Mouse (Mus musculus) kidney, embryonic 15.5 days (tissue): ENCODE measurements around the gene Gtf3a. TPM values are rescaled to one million over a fixed set of nuclear protein-coding genes. Genes with fewer than 3 reads are reported as not detected.

Source experiments
- ATAC-seq: fragments of 200-750 bp; cut with Nextera tagmentation; replicated peaks from 2 replicates; pipeline ENCODE4 v1.8.0; 2017; ENCODE audit warnings: moderate TSS enrichment; ENCODE audit not compliant: low FRiP score
- H3K27ac ChIP-seq: fragments of 300-500 bp; sonication (generic); 2 replicates; pipeline ENCODE4 v1.5.1; 2015; ENCODE audit warnings: mild to moderate bottlenecking, inconsistent platforms
- H3K27me3 ChIP-seq: fragments of 300-500 bp; sonication (generic); 2 replicates; pipeline ENCODE4 v1.6.1; 2015; ENCODE audit warnings: inconsistent platforms
- H3K36me3 ChIP-seq: fragments of 300-500 bp; sonication (generic); 2 replicates; pipeline ENCODE4 v1.6.1; 2015; ENCODE audit warnings: inconsistent platforms
- H3K4me1 ChIP-seq: fragments of 300-500 bp; sonication (generic); 2 replicates; pipeline ENCODE4 v1.6.1; 2015; ENCODE audit warnings: inconsistent platforms
- H3K4me2 ChIP-seq: fragments of 300-500 bp; sonication (generic); 2 replicates; pipeline ENCODE4 v1.6.1; 2015; ENCODE audit warnings: moderate library complexity, mild to moderate bottlenecking, inconsistent platforms
- H3K4me3 ChIP-seq: fragments of 300-500 bp; sonication (generic); replicated peaks from 2 replicates; pipeline ENCODE4 v1.5.1; 2015; ENCODE audit warnings: mild to moderate bottlenecking, inconsistent platforms
- H3K9ac ChIP-seq: fragments of 300-500 bp; sonication (generic); 2 replicates; pipeline ENCODE4 v1.6.1; 2015; ENCODE audit warnings: mild to moderate bottlenecking, inconsistent platforms
- H3K9me3 ChIP-seq: fragments of 300-500 bp; sonication (generic); replicated peaks from 2 replicates; pipeline ENCODE4 v1.6.1; 2016; ENCODE audit warnings: inconsistent platforms
- WGBS: fragments of 180-500 bp; shearing (Covaris S2); methylation state at CpG from one replicate; pipeline ENCODE4 v1.1.7; 2015; ENCODE audit warnings: mixed read lengths; 5-methylcytosine and 5-hydroxymethylcytosine counted together
- polyA plus RNA-seq: library from polyadenylated mRNA; unstranded; fragments of >200 nt; fragmentation: Nextera tagmentation; extraction: Ambion mirVana; gene quantifications from 2 replicates; pipeline ENCODE4 v1.2.1, GENCODE M21; 2015

Gtf3a gene
- polyA plus RNA-seq, 1 experiment from 2014 or later, result 125 TPM

- Histone ChIP-seq H3K4me1 (no peaks in the 10 kb centered on the region), H3K9ac (no peak overlapping the region), H3K27ac (no peak overlapping the region), H3K9me3 (no peaks in the 10 kb centered on the region), H3K4me2 (no peak overlapping the region), H3K27me3 (no peaks in the 10 kb centered on the region), H3K36me3 (no peaks in the 10 kb centered on the region), H3K4me3 (no peak overlapping the region)
- WGBS, result 57% methylated on average over 6 of the region's 6 CpGs
- no peak for ATAC-seq
These were observed 46.5 kb downstream of the Gtf3a start for GRCm38 (mm10) chr5:146994973-146995372.

- no peaks in the 10 kb centered on the region for H3K27me3 ChIP-seq
- WGBS, result 84% methylated on average over 7 of the region's 7 CpGs
- no peak overlapping the region for H3K27ac ChIP-seq
- no peak overlapping the region for H3K4me3 ChIP-seq
- H3K9ac ChIP-seq, result no peak overlapping the region
- ATAC-seq, result no peak
- H3K4me1 ChIP-seq, result no peaks in the 10 kb centered on the region
- 0 out of 2 replicates have a peak, but pooled peaks cover 2% of the 10 kb centered on the region for H3K9me3 ChIP-seq
- no peaks in the 10 kb centered on the region for H3K36me3 ChIP-seq
- H3K4me2 ChIP-seq, result no peak overlapping the region
These were observed 48.4 kb downstream of the Gtf3a start for GRCm38 (mm10) chr5:146996812-146997211.

- no peak for ATAC-seq
- Histone ChIP-seq H3K27ac (no peak overlapping the region), H3K9ac (no peak overlapping the region), H3K36me3 (no peaks in the 10 kb centered on the region), H3K27me3 (no peaks in the 10 kb centered on the region), H3K9me3 (0 out of 2 replicates have a peak, but pooled peaks cover 2% of the 10 kb centered on the region), H3K4me2 (no peak overlapping the region), H3K4me1 (no peaks in the 10 kb centered on the region), H3K4me3 (no peak overlapping the region)
- WGBS, result 93% methylated on average over 12 of the region's 12 CpGs
These were observed 50.3 kb downstream of the Gtf3a start for GRCm38 (mm10) chr5:146998802-146999201.

GRCm38 (mm10) chr5:147001312-147001711 is 52.9 kb downstream of the Gtf3a start:
- Histone ChIP-seq H3K27me3 (no peaks in the 10 kb centered on the region), H3K36me3 (no peaks in the 10 kb centered on the region), H3K4me3 (no peak overlapping the region), H3K9me3 (0 out of 2 replicates have a peak, but pooled peaks cover 2% of the 10 kb centered on the region), H3K4me2 (no peak overlapping the region), H3K9ac (no peak overlapping the region), H3K27ac (no peak overlapping the region), H3K4me1 (no peaks in the 10 kb centered on the region)
- ATAC-seq, result no peak
- 83% methylated on average over 4 of the region's 4 CpGs for WGBS

- no peaks in the 10 kb centered on the region for H3K4me1 ChIP-seq
- no peak overlapping the region for H3K9ac ChIP-seq
- H3K27me3 ChIP-seq, result no peaks in the 10 kb centered on the region
- 63% methylated on average over 1 of the region's 1 CpGs for WGBS
- no peak overlapping the region for H3K4me3 ChIP-seq
- H3K4me2 ChIP-seq, result no peak overlapping the region
- H3K36me3 ChIP-seq, result no peaks in the 10 kb centered on the region
- ATAC-seq, result no peak
- H3K27ac ChIP-seq, result no peak overlapping the region
- 0 out of 2 replicates have a peak, but pooled peaks cover 2% of the 10 kb centered on the region for H3K9me3 ChIP-seq
These were observed 54.8 kb downstream of the Gtf3a start for GRCm38 (mm10) chr5:147003303-147003702.

Other genes with a start within 250 kb of the Gtf3a start
- 21.2 and 21.7 TPM in 2 replicates for gene Usp12, start 153.7 kb upstream of the Gtf3a start, polyA plus RNA-seq
- 549 and 599 TPM in 2 replicates for gene Rpl21, start 115.8 kb upstream of the Gtf3a start, polyA plus RNA-seq
- gene Rasl11a, start 103.6 kb upstream of the Gtf3a start, polyA plus RNA-seq, result 78.6 and 87.4 TPM in 2 replicates
- 24.8 and 25.0 TPM in 2 replicates for gene Mtif3, start 15.1 kb downstream of the Gtf3a start, polyA plus RNA-seq
- gene Lnx2, start 127.9 kb downstream of the Gtf3a start, polyA plus RNA-seq, result 14.6 and 15.4 TPM in 2 replicates
- 139 and 154 TPM in 2 replicates for gene Polr1d, start 128.4 kb downstream of the Gtf3a start, polyA plus RNA-seq
- not detected in 2 replicates for gene Gsx1, start 240.0 kb downstream of the Gtf3a start, polyA plus RNA-seq